Mouse (Mus musculus) T-helper 1 cell (primary cell): ENCODE results near the gene Cyp4a30b.

ENCODE experiments used
- in situ Hi-C: fragments of 300-600 bp; cut with MboI, MseI; formaldehyde crosslinking; loops from one replicate; pipeline ENCODE4 v1.15.1; 2025; ENCODE audit warnings: high pct_unique_total_duplicates

The Cyp4a30b gene

DNA sequence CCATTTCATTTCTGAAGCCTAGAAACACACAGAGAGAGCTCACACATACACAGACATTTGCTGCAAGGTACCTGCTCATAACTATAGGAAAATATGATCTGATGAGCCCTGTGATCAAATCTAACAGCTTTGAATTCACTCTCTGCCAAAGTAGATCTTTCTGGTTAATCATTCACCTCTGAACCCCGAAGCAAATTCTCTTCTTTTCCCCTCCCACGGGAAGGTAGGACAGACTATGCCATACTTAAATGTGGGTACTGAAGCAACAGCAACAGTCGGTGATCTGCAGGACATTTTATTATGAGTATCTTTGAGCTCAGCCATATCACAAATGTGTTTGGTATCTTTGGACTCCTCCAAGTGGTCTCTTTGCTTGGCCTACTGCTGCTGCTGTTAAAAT, at the start of gene Cyp4a30b:
Gene Cyp4a30b (plus strand): TSS at position 301 of the 400 bp plus-strand sequence.
- in situ Hi-C loops, result no loop called here

- in situ Hi-C loops, result loop anchor here (5.0 kb wide), 1 partner anchor 114 kb away; the partner anchor contains the start of gene Cyp4a12a
Observed at GRCm38 (mm10) chr4:115411324-115411723, 41.1 kb upstream of the Cyp4a30b start, which contains the start of gene Cyp4a12b. Gene Cyp4a12b (plus strand): TSS chr4:115411624.

DNA sequence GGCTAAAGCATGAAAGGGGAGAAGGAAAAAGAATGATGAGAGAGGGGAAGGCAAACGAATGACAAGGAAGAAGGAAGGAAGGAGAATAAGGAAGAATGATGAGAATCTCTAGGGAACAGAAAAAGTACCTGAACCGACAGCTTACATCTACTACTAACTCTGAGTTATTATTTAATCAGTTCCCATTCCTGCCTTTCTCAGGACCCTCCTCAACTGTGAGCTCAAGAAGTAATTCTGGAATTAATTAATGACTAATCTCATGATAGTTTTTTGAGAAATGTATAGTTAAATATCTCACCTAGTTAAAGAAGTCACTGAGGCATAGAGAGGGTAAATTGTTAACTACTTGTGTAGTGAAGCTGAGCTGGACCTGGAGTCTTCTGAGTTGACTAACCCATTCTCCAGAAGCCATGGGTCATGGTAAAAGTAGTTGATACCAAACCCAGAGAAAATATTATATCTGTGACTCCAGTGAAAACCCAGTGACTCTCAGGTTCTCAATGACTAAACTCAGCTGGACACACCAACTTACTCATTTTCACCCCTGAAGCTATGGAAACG, 1.7 kb upstream of the Cyp4a30b start:
- in situ Hi-C loops, result no loop called here

DNA sequence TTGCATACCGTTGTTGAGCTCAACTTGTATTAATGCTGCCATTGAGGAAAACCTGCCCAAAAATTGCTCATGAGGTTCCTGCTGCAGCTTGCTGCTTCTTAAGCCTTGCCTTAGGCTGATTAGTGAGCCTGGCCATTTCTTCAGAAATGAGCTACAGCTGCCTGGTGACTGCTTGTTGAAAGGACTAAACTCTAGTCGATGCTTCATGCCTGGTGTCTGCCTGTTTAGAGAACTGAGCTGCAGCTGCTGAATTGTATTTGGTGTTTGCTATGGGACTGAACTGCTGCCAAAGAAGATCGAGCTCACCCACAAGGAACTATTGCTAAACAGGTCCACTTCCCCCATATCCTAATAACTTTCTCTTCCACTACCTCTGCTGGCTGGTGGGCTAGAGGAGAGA, 21.2 kb downstream of the Cyp4a30b start:
- in situ Hi-C loops, result loop anchor here (5.0 kb wide), 1 partner anchor 111 kb away; no protein-coding TSS in a partner anchor

DNA sequence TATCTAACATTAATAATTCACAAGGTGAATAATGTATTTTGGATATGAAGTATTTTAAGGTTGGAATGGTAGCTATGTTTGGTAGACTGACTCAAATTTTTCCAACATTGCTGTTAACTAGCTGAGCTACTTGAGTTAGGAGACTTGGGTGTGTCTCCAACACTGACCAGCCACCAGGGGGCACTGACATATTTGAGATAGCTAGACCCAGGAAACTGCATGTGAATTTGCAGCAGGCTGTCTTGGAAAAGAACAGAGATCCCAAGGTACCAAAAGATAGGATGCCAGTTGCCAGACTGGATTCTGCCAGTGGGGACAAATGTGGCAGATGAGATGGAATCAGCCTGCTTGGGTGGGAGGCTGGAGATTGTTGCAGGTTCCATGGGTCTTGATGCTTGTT, 23.6 kb downstream of the Cyp4a30b start:
- in situ Hi-C loops, result loop anchor here (5.0 kb wide), 1 partner anchor 231 kb away; no protein-coding TSS in a partner anchor

- in situ Hi-C loops, result no loop called here
Observed at GRCm38 (mm10) chr4:115481006-115481652, 28.7 kb downstream of the Cyp4a30b start.

DNA sequence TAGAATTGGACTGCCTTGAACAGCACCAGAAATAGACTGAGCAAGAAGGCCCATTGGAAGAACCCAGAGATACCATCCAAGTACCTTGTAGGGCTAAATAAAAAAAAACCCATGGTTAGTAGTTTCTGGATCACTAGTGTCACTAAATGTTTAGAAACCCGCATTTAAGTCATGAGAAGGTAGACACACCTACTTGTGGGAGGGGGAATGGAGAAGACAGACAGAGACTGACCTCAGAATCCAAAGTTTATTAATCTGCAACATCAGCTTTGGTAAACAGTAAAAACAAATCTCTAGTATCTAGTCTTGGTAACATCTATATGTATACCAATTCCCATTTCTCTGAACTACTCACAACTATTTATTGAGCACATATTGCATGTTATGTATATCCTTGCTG, 43.6 kb downstream of the Cyp4a30b start, which contains the start of gene Cyp4a14:
Gene Cyp4a14 (minus strand): TSS at position 142 of the 400 bp plus-strand sequence.
- in situ Hi-C loops, result no loop called here

GRCm38 (mm10) chr4:115497466-115497865, 45.1 kb downstream of the Cyp4a30b start:
- in situ Hi-C loops, result no loop called here

DNA sequence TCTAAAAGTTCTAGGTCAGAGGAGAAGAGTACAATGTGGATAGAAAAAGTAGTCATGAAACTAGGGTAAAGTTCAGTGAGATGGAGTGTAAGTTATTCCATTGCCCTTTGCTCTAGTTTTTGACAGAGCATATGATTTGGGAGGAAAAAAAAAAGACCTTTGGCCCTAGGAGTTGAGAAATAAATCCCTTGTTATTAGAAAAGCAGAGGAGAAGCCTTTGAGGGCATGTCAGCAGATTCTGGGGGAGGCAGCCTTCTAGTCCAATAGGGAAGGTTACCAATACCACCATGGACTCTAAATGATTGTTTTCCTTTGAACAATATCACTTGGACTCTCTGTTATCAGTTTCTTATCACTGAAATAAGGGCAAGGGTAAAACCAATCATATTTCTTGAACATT, 61.6 kb downstream of the Cyp4a30b start:
- in situ Hi-C loops, result loop anchor here (10.0 kb wide), 1 partner anchor 1529 kb away; no protein-coding TSS in a partner anchor

DNA sequence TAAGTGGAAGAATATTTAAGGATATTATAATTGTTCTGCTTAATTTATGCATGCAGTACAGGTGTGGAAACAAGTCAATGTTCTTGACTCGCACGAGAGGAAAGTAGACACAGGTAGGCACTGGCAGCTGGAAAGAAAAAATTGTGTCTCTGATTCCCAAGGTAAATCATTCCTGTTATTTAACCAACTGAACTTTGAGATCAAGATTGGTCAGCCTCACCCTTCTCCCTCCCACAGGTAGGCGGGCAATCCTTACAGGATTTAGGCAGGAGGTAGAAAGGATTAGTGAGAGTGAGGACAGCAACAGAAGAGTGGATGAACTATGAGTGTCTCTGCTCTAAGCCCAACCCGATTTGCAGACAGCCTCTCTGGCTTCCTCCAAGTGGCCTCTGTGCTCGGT, 65.6 kb downstream of the Cyp4a30b start, which contains the start of gene Cyp4a10:
Gene Cyp4a10 (plus strand): TSS at position 265 of the 400 bp plus-strand sequence.
- in situ Hi-C loops, result loop anchor here (5.0 to 10.0 kb wide), 2 partner anchors 84 to 1533 kb away; partner anchors contain the start of gene Cyp4a32

- in situ Hi-C loops, result loop anchor here (5.0 to 10.0 kb wide), 2 partner anchors 83 to 1535 kb away; partner anchors contain the start of gene Cyp4a32
Observed at GRCm38 (mm10) chr4:115519444-115519843, 67.0 kb downstream of the Cyp4a30b start.
